Mouse (Mus musculus) G1E (cell line): ENCODE measurements at regions not wholly inside any gene's neighbourhood (a gene's known extent, or its start where the extent isn't known, plus 50 kb on each side); places are given as distances from the start of the nearest gene placed in this dataset.

ENCODE experiments used
- CTCF ChIP-seq: IDR thresholded peaks from 2 replicates; pipeline ENCODE4 v1.5.1; 2012; ENCODE audit warnings: low read depth, low read length, inconsistent platforms, mixed read lengths
- GATA1 ChIP-seq: IDR thresholded peaks from 2 replicates; pipeline ENCODE4 v1.6.1; 2012; ENCODE audit warnings: borderline replicate concordance, low read length, inconsistent platforms, mixed read lengths
- POLR2AphosphoS5 ChIP-seq: IDR thresholded peaks from 2 replicates; pipeline ENCODE4 v1.6.1; 2012; ENCODE audit warnings: low read depth, low read length, inconsistent platforms; ENCODE audit not compliant: insufficient replicate concordance
- TAL1 ChIP-seq: conservative IDR thresholded peaks from 2 replicates; pipeline ENCODE4 v1.6.1; 2012; ENCODE audit warnings: low read depth, low read length, inconsistent platforms, mixed read lengths

DNA sequence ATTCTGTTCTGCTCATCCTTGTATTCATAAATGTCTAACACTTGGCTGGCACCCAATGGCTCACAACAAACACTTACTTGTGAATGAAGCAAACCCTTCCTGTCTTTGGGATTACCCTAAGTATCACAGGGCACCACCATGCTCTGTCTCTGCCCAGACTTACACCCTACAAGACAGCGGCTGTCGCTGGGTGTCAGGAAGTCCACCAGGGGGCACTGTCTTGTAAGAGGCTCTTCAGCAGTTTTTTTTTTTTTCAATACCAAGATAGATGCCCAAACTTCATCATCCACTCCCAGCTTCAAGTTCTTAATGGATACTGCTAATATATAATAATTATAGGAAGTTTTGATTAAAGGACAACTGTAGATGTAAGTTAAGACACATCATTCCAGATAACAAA lies 247.7 kb upstream of the Dnajc19 start:
- no peak for TF ChIP-seq CTCF
- TF ChIP-seq POLR2AphosphoS5, result no peak
- no peak for TF ChIP-seq TAL1
- TF ChIP-seq GATA1, result no peak
